Mouse (Mus musculus) thymus, postnatal 10 days (tissue): ENCODE data around the gene Fam83f.
"Not testable (repeated sequence)": the region's sequence is repeated elsewhere in the genome, so short reads cannot be mapped to it uniquely, and the experiment has no call there.

Source experiments
- DNase-seq, 2 experiments: peaks; one replicate each; pipeline ENCODE4 v3.0.0; 2021; ENCODE audit warnings: low spot score in 2 of 2

Gene Fam83f

DNA sequence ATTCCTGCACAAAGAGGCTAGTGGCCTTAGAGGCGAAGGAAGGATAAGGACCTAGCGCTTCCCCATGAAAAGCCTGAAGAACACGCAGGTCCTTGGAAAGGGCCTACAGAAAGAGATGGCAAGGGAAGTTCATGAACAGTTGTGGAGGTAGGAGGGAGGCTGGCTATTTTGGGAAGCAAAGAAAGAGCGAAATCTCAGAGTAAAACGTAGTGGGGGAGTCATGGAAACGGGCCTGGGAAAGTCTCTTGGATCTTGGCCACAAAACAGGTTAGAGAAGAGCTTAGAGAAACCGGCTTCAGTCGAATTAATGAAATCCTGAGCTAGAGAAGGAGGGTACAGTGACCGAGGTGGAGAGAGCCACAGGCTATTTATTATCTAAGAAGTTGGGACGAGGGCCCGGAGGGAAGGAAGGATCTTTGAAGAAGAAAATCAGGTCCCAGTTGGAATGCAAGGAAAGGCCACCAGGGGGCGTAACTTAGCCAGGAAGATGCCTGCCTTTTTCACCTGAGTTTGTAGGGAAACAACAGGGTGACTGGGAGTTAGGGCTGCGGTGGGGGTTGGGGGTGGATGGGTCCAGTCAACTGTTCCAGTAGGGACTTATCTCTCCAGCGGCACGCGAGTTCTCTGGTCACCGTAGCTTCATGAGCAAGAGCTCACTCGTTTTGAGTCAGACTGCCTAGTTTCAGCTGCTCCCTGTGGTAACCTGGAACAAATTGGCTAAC, 34.3 kb downstream of the Fam83f start:
- peak; percentile 48 to 75 for DNase-seq

DNA sequence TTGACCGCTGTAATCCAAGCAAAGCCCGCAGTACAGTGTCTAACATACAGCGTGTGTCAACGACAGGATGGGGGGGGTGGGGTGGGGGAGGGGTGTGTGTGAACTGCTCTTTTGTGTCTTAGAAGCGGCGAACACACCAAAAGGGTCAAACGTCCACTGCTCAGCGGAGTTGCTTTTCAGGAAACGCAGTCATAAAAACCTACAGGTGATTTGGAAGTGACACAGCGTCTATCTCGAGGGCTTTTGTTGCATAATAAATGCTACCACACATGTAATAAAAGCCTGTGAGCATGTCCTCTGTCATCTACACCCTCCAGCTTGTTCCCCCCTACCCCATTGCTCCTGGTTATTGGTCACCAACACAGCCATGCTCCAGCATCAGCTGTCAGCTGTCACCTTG, 34.9 kb downstream of the Fam83f start:
- no peak for DNase-seq

DNA sequence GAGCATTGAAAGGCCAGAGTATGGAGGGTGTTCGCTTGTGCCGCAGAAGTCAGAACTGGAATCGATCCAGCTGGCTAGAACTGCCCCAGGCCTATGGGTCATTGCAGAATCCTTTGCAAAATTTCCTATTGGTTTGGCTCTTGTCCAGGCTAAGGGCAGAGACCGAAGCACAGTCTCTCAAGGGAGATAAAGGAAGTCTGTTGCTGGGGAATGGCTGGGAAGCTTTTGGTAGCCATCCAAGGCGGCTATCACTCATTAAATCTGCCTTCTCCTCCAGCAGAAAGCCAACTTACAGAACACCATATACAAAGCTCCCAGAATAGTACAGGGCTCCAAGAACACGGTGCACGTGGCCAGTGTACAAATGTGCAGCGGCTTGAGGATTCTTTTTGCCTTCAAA, 35.4 kb downstream of the Fam83f start:
- DNase-seq = no peak

DNA sequence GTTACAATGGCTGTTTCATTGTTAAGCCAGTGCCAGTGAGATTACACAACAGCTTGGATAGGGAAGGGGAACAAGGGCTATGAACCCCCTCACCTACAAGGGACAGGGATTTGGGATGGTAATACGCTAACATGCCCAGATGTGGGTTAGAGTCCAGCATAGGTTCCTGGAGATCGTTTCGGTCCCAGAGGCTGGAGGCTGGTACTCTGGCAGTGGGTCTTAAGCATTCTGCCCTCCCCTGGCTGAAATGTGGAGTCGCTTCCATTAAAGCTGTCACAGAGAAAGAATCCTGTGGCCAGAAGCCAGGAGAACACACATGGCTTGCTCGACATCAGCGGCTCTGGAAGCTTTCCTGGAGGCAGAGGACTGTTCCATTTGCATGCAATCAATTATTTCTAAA, 37.9 kb downstream of the Fam83f start:
- no peak for DNase-seq

DNA sequence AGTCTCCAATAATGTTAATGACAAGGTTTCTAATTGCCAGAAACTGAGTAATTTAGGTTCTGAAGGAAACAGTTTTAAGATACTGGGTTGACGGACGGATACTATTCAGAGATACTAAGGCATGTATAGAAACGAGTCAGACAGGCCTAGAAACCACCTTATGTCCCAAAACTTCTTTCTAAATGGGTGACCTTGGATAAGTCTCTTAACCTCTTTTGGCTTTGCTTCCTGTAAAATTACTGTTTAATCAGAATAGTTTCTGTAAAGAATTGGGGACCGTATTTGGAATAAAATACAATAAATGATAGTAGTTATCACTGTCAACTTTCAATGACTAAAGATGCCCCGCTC, 38.6 kb downstream of the Fam83f start:
- DNase-seq = no peak

DNA sequence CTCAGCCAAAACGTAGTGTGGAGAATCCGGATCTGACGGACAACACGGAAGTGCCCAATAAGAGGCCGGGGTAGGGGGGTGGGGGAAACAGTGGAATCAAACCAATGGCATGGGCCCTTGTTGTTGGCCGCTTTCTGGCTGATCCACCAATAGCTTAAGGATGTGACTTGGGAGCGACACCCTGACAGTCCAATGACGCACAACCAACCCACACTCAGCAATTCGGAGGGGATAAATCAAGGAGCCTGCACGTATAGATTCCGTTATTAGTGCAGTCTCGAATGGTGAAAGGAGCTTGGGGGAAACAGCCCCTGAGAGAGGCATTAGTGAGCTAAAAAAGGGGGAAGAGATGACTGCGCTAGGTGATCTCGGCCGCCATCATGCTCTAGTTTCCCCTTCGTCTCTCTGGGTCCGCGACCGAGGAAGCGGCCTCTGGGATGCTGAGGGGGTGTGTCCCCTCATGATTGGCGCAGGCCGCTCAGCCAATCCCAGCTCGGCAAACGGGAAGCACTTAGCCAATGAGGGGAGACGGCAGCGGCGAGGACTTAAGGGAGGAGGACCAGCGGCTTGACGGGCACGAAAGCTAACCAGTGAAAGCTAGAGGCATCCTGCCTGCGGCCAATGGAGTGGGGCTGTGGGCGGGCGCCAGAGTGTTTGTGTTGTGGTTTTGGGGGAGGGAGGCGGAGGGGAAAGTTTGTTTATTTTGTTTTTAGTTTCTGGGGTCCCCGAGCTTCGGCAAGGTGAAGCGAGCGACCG, 39.1 kb downstream of the Fam83f start, which contains the start of gene Tnrc6b:
Gene Tnrc6b, plus strand, starts transcription at position 706 of the 756 bp plus-strand sequence.
- peak; percentile 98 to 99 for DNase-seq

DNA sequence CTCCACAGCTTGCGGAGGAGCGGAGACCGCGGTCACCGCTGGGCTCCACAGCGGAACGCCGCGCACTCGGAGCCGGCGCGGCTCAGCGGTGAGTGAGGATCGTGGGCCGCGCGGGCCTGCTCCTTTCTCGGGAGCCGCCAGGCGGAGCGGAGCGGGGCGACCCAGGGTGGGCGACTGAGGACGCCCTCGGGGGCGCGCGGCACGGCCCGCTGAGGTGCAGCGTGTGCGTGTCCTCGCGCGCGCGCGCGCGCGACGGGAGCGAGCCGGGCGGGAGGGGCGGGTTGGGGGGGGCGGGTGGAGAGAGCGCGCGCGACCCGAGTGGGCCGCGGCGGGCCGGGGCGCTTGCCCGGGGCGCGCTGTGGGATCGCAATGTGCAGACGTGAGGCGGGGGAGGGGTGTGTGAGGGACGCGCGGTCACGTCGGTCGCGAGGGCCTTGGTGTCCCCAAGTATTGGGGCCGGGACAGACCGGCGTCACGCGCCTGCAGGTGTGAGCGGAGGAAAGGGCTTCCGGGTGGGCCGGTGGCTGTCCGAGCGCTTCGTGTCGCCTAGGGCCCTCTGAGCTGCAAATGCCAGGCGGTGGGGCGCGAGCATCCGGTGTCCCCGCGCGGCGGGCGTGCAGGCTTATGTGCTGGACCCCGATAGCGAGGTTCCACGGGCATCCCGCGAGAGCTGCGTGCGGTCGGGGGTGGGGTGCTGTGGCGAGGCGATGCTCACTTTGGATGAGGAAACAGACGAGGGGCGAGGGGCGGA, 39.9 kb downstream of the Fam83f start:
- peak; percentile 62 to 63 for DNase-seq

DNA sequence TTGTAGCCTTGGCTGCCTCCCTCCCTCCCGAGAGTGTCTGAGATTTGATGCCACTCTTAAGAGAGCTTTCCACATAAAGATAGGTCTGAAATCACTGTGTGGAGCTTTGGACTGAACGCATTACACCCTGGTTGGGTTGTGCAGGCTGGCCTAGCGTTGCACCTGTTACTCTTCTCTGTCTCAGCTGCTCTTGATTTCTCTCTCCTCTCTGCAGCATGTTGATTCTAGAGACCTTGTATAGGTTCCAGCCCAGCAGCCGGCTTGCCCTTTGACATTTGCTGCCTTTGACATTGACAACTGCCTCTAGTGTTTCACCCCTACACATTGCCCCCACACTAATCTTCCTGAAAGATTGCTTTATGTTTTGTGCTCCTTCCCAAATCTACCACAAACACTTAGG, 42.7 kb downstream of the Fam83f start:
- DNase-seq = no peak

DNA sequence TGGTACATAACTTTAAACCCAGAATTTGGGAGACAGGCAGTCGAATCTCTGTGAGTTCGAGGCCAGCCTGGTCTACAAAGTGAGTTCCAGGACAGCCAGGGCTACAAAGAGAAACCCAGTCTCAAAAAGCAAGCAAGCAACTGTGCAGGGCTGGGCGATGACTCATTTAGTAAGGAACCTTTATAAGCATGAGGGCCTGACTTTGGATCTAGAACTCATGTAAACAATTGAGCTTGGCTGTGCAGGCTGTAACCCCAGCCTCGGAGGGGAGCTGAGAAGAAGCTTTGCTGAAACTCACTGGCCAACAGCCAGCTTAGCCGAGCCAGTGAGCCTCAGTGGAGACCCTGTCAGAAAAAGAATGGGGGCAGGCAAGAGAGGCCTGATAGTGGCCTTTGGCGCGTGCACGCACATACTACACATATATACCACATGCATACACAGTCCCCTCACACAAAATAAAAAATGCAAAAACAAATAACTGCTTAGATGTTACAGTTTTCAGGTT, 45.0 kb downstream of the Fam83f start:
- DNase-seq = no peak

DNA sequence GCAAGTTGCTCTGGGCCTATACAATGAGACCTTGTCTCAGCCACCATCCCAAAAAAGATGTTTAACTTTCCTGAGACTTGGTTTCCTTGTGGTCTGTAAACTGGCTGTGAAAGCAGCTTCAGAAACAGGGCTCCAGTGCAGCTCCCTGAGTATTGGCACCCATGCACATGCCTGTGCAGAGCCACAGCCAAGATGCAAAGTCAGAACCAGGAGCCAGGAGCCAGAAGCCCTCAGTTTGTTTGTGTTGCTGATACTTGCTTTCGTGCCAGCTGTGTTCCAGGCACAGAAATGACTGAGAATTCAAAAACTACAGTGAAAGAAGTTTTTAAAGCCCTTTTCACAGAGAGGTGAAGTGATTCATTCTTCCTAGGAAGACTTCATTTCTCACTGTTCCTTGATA, 45.8 kb downstream of the Fam83f start:
- DNase-seq = no peak

DNA sequence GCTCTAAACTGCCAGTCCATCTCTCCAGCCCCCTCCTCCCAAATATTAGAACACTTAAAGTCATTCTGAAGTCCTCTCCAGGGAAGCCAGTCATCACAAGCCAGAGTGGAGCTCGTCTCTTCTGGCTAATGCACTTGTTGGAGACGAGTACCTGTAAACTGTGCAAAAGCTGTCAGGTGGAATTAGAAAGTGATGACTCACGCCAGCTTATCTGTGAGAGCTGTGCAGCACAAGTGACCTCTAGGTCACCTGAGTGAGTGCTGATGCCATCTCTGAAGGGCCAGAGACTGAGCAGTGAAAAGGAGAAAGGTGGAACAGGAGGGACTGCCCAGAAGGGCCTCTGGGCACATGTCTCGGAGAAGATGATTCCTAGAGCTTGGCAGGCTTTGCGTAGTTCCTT, 48.6 kb downstream of the Fam83f start:
- no peak for DNase-seq

DNA sequence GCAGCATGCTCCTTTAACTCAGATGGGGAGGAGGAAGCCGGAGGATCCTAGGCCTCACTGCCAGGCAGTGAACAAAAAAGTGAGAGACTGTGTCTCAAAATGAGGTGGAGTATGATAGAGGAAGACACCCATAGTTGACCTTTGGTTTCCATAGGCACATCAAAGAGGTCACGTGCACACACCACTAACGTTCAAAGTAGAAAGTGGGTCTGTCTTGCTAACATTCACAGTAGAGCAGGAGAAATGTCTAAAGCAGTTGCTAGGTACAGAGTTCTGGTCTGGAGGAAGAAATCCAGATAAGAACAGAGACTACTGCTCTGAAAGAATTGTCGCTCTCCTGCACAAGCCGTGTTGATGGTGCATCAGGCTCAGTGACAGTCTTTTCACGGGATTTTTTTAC, 50.2 kb downstream of the Fam83f start:
- no peak for DNase-seq

DNA sequence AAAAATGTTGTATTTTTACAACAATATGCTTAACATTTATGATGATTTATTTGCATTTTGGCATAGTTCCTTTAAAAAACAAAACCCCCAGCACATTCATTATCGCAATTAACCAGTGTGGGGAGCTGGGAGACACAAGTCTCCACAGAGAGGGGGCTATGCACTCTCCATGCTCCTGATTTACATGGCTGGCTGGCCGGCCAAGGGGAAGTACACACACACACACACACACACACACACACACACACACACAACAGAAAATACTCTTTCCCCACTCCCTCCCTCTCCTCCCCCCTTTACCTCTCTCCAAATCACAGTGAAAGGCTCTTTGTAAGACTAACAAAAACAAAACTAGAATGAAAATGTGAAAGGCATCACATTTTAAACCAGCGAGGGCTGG, 50.7 kb downstream of the Fam83f start:
- DNase-seq = no peak

DNA sequence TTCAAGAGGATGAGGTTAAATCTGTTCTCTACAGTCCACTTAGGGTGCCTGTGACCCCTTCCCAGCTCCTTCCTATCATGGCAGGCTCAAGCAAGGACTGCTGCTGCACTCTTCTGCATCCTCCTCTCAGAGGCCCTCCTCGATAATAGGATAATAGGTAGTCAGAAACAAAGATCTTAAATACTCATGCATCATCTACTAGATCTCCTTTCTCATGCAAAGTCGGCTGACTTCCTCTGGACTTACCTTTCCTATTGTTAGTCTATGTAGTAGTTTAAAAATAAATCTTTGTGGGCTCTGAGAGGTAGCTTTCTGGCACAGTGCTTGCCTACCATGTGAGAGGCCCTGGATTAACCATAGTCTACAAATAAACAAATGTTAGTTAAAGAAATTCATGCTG, 57.8 kb downstream of the Fam83f start:
- DNase-seq = no peak

DNA sequence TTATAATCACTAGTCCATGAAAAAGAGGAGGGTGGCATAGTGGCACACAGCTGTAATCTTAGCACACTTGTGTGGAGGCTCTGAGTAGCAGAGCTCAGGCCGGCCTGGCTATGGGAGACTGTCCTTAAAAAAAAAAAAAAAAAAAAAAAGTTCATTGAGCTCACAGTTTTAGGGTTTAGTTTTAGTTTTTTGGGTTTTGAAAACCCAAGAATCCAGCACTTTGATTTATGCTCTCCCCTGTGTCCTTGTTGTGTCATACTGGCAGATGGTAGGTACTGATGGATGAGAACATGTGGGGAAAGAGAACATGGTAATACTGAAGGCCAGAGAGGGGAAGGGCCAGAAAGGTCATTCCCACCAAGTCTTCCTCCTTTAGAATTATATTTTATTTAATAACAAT, 59.4 kb downstream of the Fam83f start:
- DNase-seq = no peak

DNA sequence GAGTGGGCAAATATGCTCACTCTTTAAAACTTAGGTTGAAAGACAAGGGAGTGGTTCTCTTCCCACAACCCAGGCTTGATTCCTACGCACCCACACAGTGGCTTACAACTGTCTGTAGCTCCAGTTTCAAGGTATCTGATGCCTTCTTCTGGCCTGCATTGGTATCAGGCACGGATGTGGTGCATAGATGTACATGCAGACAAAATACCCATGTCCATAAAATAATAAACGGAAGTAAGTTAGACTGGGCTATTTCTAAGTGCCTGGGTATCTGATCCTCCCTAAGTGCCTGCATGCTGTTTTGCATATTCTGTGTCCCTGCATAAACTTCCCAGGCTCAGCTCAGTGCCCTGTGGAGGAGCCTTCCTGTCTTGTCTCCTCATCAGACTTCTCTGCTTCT, 59.9 kb downstream of the Fam83f start:
- no peak for DNase-seq

DNA sequence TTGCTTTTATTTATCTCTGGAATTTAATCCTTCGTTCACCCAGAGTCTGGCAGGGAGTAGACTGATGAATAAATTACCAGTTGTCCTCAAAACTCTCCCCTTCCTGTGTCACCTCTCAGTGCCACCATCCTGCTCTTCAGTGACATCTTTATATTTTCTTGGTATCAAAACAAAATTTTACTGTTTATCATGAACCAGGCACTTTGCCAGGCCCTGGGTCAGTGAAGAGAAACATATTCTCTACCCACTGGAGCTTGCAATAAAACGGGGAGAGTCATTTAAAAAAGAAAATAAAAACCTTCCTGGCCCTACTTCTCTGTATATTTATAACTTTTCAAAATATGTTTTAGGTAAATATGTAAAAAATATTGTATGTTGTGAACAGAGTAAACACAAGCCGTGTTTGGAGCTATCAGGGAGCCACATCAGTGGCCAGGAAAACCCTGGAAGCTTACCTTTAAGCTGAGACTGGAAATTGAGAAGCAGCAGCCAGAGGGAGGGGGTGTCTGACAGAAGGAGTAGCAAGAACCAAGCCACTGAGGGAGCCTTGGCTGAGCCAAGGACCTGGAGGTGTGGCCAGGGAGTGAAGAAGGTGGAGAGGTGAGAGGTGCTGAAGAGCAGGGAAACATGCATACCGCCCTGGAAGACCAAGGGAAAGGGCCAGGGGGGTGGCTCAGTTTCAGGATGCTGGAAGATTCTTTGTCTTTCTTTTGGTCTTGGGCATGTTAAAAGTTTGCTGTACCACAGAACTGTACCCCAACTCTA, 60.8 kb downstream of the Fam83f start:
- no peak for DNase-seq

DNA sequence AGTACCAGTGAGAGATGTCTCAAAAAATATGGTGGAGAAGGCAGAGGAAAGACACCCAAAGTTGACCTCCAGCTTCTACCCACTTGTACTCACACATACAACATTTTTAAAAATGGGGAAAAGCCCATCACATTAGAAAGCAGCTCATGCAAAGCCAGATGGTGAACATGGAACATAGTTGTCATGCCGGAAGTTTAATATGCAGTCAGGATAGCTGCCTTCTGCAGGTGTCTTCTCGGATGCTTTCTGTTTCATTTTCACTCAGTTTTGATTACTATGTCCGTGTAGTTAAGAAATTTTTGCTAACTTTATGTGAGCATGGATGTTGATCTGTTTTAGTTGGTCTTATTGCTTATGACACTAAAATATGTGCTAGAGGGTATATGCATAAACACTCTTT, 63.7 kb downstream of the Fam83f start:
- DNase-seq = no peak

DNA sequence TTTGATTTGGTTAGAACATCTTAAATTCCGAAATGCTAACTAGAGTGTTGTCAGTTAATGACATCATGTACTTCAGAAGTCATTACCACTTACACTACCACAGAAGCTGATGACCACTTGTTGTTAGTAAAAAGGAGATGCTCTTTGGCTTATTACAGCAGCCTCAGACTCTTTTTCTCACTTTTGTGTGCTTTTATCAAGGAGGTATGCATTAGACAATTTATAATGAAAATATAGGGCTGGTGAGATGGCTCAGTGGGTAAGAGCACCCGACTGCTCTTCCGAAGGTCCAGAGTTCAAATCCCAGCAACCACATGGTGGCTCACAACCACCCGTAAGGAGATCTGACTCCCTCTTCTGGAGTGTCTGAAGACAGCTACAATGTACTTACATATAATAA, 64.1 kb downstream of the Fam83f start:
- not testable (repeated sequence) for DNase-seq

DNA sequence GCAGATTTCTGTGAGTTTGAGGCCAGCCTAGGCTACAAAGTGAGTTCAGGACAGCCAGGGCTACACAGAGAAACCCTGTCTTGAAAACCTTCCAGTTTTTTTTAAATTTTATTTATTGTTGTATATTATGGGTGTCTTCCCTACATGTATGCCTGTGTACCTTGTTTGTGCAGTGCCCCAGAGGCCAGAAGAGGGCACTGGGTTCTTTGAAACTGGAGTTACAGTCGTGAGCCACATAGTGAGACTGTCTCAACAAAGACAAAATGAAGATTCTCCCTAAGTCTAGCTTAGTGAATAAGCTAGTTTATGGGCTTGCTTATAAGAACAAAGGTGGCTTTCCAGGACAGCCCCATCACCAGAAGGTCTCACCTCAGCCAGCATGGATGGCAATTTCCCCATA, 64.9 kb downstream of the Fam83f start:
- peak; percentile 8 to 21 for DNase-seq

DNA sequence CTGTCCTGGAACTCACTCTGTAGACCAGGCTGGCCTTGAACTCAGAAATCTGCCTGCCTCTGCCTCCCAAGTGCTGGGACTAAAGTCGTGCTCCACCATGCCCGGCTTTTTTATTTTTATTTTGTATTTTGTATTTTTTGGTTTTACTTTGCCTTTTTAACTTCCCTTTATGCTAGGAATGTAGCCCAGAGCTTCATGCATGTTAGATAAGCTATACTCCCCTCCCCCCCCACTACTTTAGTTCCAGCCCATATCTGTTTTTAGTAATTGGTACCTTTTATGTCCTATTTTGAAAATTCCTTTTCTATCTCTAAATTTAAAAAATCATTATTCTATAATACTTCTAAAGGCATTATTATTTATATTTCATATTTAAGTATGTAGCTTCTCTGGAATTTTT, 66.6 kb downstream of the Fam83f start:
- DNase-seq = no peak

DNA sequence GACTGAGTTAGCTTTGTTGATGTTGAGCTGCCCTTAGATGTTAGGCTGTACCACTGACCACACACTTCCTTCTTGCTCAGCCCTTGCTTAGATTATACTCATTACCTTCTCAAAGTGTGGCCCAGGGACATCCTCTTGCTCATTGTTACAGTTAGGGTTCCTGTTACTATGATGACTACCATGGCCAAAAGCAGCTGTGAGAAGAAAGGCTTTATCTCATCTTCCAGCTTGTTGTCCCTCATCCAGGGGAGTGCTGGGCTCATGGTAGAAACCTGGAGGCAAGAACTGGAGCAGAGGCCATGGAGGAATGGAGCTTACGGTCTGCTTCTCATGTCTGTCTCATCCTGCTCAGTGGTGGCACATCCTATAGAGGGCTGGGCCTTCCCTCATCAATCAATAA, 68.3 kb downstream of the Fam83f start:
- no peak for DNase-seq
